Mouse (Mus musculus): ENCODE data around the gene Dnase2a.

DNA sequence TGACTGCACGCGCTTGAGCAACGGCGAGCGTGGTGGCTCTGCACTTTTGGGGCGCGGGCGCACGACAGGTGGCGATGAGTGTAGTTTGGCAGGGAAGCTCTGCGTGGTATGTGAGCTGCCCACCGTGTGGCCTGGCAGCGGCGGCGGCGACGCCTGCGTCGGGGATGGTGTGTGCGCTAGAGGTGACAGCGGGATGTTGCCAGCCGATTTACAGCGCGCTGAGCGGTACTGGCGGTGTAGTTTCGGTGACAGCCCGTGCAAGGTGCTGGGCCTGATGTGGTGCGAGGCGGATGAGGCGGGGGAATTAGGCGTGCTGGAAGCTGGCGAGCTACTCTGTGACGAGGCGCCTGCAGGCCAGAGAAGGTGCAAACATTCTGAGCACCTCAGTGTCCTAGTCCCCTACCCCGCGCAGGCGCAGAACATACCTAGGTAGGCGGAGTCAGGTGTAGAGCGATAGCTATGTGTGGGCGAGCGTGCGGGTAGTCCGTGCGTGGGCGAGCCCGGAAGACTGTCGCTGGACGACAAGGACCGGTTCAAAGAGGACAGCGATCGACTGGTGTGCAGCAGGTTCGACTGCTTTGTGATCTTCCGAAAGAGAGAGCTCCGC is 4.6 kb downstream of the Dnase2a start:
- TF ChIP-seq POLR2A (IDR thresholded peaks at IDR 0.05; ENCODE audit: control insufficient read depth, extremely low read depth, insufficient read depth, low read length, poor library complexity) (peak; percentile 14; the same call in 1 of the 2 replicates), CTCF (IDR thresholded peaks at IDR 0.05; ENCODE audit: borderline replicate concordance, control insufficient read depth, extremely low read depth, insufficient read depth, low read length, poor library complexity) (no peak)
